Mouse (Mus musculus) liver, postnatal 0 days (tissue): Measurements from ENCODE around the gene Alg14.

Experiments used
- CTCF ChIP-seq: sonication (generic); IDR thresholded peaks from 2 replicates; pipeline ENCODE4 v1.5.1; 2016; ENCODE audit warnings: antibody characterized with exemption, low read depth
- EP300 ChIP-seq: IDR thresholded peaks from 2 replicates; pipeline ENCODE4 v1.6.1; 2016; ENCODE audit warnings: antibody characterized with exemption, low read depth, mild to moderate bottlenecking

GRCm38 (mm10) chr3:121279679-121280078, 11.9 kb upstream of the Alg14 start:
- TF ChIP-seq CTCF (no peak), EP300 (no peak)
